Mouse (Mus musculus) 3134 (cell line): Measurements from ENCODE around the gene Arhgef3.

ENCODE experiments used
- DNase-seq: peaks from one replicate; pipeline ENCODE4 v3.0.0-alpha.2; 2011; ENCODE audit warnings: low spot score; ENCODE audit not compliant: insufficient read length; ENCODE audit errors: extremely low read depth

Gene Arhgef3

DNA sequence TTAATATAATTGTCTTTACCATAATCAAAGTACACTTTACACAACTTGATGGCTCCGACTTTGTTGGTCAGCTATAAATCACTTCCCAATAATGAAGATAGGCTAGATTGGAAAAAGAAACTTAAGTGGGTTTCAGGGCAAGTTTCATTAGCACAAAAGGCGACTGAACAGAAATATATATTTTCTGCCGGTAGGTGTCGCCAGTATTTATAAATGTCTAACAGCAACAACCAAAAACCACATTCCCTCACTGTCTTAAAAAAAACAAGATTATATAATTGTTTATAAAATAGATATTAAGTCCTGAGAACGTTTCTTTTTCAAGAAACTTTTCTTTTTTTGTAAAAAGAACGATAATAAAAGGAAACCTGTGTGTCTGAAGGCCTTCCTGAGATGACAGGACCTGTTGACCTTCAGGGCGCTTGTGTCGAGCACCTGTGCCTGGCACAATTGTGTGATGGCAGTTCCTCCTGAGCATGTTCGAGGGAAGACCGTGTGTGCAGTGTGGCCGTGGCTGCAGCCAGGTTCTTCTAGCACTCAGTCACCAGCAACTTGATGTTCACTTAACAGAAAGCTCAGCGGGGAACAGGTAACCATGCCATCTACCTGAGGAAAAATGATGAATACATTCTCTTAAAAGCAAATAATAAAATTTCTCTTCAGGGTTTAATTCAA lies 223.5 kb downstream of the Arhgef3 start:
- DNase-seq = no peak

DNA sequence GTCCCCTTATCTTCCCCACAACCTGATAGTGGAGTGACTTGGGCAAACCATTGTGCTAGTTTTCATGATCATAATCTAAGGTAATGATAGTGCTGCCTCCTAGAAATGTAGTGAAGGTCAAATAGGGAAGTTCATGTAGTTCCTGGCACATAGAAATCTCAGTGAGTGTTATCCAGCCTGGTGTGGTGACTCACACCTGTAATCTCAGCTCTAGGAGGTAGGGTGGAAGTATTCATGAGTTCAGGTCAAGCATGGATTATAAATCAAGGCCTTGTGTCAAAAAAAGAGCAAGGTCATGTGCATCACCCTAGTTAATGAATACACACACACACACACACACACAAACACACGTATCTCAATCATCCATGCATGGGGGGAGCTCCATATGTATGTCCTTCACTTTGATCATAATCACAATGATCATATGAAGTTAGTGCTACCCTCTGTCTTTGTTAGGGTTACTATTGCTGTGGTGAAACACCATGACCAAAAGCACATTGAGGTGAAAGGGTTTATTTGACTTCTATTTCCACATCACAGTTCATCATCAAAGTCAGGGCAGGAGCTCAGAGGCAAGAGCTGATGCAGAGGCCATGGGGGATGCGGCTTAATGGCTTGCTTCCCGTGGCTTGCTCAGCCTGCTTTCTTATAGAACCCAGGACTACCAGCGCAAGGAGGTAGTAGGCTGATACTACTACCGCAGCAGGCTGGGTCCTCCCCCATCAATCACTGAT lies 226.2 kb downstream of the Arhgef3 start:
- DNase-seq = no peak

DNA sequence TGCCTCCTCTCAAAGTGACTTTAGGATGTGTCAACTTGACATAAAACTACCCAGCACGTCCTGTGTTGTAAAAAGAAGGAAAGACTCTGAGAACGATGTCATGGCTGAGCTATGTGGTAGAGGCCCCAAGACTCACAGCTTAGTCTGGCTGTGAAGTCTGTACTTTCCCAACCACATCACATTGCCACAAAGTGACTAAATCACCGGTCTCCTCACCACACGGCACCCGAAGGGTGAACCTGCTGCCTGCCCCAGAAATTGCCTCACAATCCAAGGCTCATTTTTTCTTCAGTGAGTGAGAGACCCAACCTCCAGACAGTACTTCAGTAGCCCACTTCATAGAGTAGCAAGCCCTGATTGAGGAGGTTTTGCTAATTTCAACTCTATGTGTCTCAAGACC lies 226.8 kb downstream of the Arhgef3 start:
- DNase-seq = peak; percentile 69

GRCm38 (mm10) chr14:27342451-27342850 lies 227.8 kb downstream of the Arhgef3 start:
- no peak for DNase-seq

DNA sequence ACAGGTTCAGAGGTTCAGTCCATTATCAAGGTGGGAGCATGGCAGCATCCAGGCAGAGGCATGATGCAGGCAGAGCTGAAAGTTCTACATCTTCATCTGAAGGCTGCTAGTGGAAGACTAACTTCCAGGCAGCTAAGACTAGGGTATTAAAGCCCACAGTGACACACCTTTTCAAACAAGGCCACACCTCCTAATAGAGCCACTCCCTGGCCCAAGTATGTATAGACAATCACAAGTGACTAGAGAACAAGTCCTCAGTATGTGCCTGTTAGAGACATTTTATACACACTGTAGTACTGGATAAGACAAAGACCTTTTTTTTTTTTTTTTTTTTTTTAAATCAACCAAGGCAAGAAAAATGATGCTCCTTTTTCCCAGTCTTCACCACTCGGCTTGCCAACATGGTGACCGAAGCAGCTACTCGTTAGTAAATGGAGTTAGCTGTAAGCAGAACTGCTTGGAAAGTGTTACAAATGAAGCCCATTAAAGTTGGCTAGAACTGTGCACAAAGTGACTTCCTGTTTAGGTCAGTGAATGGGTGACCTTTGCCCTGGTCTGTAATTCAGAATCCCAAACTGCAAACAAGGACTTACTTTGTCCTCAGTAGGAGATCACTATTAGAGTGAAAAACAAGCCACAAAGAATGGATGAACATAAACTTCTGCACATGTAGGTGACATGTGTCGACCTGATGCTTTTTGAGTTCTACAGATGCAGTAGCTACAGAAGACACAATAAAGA lies 229.7 kb downstream of the Arhgef3 start:
- no peak for DNase-seq

GRCm38 (mm10) chr14:27345051-27345885 lies 230.6 kb downstream of the Arhgef3 start:
- DNase-seq = no peak

DNA sequence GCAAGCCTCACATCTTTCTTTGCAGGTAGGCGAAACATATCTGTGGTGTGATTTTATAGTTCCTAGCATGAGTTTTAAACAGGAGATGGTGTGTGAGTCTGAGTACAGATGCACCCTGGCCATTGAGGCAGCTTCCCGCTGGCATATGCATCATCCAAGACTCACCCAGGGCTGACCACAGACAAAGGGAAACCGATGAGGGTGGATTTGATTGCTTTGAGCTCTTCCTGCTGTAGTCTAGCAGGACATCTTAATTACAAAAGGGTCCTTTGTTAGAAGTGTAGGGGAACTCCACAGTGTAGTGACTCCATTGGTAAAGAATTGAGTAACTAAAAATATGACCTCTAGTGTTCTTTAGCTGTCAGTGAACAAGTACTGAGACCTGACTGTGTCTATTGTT lies 232.5 kb downstream of the Arhgef3 start:
- DNase-seq = peak; percentile 36

DNA sequence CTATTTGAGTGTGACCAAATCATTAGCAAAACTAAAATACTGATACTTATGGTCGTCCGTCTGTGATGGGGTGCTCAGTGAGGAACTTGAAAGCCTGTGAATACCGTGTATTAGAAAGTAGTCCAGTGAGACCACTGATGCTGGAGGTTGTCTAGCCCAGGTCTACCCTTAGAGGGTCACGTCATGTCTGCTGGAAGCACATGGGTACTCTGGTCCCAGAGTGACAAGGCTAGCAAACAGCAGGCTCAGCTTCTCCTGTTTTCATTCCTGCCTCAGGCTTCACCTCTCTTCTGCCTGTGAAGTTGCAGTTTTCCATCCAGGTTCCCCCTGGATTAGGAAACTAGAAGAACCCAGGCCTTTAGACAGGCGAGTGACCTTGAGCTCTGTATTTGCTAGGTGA lies 233.0 kb downstream of the Arhgef3 start:
- DNase-seq = no peak

DNA sequence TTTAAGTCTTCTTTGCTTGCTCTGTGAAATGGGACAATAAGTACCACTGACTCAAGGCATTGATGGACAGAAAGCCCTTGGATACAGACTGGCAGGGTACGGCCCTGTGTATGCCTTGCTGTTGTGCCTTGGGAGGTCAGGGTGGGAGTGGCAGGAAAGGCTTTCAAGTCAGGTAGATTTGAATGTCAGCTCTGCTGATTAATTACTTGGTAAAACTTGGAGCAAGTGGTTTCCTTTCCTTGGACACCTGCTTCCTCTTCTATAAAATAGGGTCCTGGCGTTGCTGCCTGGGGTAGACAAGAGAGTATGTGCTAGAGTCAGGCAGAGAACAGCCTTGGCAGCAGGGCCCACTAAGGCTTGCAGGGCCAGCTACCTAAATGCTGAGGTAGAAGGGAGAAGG lies 233.4 kb downstream of the Arhgef3 start:
- no peak for DNase-seq

- DNase-seq = no peak
These were observed 234.0 kb downstream of the Arhgef3 start for GRCm38 (mm10) chr14:27348656-27349055.

DNA sequence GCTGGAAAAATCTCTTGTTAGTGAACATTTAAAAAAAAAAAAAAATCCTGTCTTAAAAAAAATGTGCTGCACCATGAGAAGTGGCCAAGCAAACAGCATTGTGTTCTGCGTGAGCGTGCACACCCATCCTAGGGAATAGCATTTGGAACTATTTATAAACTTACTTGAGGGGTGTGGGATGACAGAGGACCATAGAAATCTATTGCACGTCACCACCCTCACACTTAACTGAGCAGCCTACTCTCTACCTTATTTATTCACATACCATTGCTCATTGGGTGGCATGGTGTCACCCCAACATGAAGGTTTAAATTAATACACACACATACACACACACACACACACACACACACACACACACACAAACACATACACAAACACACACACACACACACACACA lies 234.4 kb downstream of the Arhgef3 start:
- DNase-seq = no peak

DNA sequence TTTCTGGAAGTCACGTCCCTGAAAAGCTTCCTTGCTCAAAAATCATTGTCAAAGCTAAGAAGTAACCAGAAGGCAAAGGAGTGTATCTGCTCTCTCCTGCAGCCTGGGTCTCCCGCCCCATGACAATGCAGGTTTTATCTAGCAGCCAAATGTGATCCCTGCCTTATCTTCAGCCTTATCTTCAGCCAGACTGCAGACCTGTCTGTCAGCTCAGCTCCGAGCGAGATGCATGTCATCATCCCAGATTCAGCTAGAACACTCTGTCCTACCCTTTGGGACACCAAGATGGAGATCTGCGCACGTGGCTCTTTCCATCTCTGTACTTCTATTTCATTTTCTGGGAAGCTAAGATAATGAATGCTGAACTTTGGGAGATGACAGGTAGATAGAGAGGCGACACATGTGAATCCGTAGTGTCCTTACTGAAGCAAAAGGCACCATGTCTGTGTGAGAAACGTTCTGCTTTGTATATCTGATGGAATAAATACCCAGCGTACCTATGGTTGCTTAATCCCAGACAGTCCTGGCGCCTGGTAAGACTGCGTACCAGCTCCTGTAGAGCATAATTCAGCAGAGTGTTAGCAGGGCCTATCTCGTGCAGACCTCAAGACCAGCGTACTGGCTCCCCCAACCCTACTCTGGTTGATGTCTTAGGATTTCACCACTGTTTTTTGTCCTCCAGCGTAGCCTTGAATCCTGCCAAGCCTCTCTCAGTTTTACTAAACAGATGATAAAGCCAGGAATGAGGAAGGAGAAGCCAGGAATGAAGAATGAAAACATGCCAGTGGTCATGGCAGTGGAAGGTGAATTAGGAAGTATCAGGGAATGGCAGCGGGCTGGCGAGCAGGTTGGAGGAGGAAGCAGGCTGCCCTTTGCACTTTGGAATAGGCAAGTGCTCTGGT lies 235.4 kb downstream of the Arhgef3 start:
- DNase-seq = no peak

- DNase-seq = no peak
These were observed 236.4 kb downstream of the Arhgef3 start for GRCm38 (mm10) chr14:27351051-27351475.

DNA sequence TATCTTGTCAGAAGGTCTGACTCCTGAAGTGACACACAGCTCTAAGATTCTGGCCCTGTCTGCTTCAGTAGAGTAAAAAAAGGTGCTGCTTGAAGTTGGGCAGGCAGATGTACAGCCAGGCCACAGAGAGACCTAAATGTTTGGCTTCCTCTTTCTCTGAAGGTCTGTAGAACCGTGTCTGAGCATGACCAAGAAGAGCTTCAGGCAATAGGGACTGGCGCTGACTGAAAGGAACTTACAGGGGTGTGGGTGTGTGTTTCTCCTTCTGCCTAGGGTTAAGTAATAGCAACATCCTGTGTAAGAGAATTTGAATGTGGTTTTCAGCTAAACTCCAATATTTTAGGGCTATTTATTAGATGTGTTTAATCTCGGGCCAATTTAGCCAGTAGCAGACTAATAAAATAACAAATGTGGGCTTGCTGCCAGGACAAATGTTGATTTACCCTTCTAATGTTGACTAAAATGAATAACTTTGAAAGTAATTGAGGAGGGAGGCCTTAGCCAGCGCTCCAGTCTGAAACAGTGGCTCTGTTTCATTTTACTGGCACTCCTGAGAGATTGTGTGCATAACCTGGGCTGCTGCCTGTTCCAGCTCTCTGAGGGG lies 236.9 kb downstream of the Arhgef3 start:
- DNase-seq = peak; percentile 15

GRCm38 (mm10) chr14:27352470-27352869 lies 237.8 kb downstream of the Arhgef3 start:
- no peak for DNase-seq

GRCm38 (mm10) chr14:27355151-27355550 lies 240.5 kb downstream of the Arhgef3 start:
- no peak for DNase-seq

- DNase-seq = no peak
These were observed 241.2 kb downstream of the Arhgef3 start for GRCm38 (mm10) chr14:27355937-27356336.

DNA sequence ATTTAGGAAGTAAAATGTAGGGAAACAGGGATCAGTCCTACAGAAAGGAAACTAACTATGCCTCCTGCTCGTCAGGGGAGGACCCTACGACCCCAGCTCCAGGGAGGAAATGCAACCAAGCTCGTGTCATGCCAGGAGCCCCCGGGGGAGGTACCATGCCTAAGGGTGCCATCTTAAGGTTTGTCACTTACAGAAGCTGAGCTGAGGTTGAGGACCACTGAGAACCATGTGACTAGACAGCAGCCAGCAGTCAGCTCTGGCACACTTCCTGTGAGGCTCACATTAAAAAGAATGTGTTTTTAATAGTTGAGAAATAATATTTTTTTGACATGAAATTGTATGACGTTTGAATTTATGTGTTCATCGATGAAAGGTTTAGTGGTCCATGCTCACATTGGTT lies 242.4 kb downstream of the Arhgef3 start:
- DNase-seq = no peak

- DNase-seq = no peak
These were observed 243.5 kb downstream of the Arhgef3 start for GRCm38 (mm10) chr14:27358202-27358601.
